Mouse (Mus musculus) thymus, adult 2 months (tissue): ENCODE data around the gene Smarcc2.

ENCODE experiments used
- CTCF ChIP-seq: fragments of 200-500 bp; IDR thresholded peaks from 2 replicates; pipeline ENCODE4 v1.5.1; 2012; ENCODE audit warnings: mild to moderate bottlenecking, control low read depth, low read length, moderate library complexity, borderline replicate concordance; ENCODE audit not compliant: control insufficient read depth, poor library complexity, insufficient read depth; ENCODE audit errors: extremely low read depth
- POLR2A ChIP-seq: fragments of 200-500 bp; IDR thresholded peaks from 2 replicates; pipeline ENCODE4 v1.6.1; 2012; ENCODE audit warnings: mild to moderate bottlenecking, low read length, control low read depth, moderate library complexity; ENCODE audit not compliant: control insufficient read depth, poor library complexity, insufficient read depth; ENCODE audit errors: extremely low read depth

DNA sequence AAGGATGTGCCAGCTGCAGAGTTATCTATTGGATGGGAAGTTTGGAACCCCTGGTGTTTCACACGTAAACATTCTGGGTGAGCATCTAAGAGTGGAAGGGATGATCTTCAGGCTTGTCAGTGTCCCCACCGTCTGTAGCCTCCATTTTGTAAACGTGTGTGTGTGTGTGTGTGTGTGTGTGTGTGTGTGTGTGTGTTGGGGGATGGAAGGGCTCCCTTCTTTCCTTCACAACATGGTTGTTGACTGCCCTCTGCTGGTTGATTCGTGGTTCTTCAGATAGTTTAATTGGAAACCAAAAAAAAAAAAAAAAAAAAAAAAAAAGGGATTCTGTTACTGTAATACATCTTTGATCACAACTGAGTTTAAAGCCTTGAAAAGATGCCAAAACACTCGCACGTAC is 3.8 kb upstream of the Smarcc2 start:
- TF ChIP-seq POLR2A, result no peak
- no peak for TF ChIP-seq CTCF
